Mouse (Mus musculus) ovary, adult 18-20 months (tissue): ENCODE results near the gene 1700025C18Rik.
A peak's percentile ranks its signal among the peaks of the same experiment; 100 is the strongest.

ENCODE experiments used
- DNase-seq: peaks from one replicate; pipeline ENCODE4 v3.0.0; 2022; ENCODE audit warnings: low spot score, mixed read lengths

1700025C18Rik gene

DNA sequence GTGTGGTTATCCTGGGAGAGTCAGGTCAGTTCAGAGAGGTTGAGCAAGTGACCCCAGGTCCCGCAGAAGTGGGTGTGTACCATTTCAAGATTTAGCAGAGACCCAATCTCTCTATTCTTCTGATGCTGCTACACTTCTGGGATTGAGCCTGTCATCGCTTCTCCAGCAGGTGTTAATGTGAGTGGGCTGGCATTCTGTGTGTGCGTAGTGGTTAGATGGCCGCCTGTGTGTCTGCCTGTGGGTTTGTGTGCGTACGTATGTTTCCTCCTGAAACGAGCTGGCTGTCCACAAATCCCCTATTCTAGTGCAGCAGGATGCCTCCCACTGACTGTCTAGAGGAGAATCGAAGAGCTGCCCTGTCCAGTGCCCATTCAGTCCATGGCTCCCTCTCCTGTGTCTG is 12.5 kb downstream of the 1700025C18Rik start:
- no peak for DNase-seq

DNA sequence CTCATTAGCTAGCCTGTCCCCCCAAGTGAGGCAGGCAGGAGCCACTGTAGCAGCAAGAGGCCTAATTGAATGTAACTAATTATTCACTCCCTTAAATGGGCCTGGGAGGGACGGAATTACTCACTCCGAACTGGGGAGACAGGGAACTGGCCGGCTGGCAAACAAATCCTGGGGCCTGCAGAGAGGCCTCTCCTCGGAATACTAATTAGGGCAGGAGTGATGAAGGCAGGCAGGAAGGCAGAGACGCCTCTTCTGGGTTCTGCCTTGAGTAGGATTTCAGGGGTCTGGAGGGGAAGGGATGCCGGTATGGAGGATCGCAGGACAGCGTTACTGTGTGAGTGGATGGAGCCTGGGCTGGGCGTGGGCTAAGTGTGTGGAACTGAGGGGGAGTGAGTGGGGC is 13.5 kb downstream of the 1700025C18Rik start:
- no peak for DNase-seq

DNA sequence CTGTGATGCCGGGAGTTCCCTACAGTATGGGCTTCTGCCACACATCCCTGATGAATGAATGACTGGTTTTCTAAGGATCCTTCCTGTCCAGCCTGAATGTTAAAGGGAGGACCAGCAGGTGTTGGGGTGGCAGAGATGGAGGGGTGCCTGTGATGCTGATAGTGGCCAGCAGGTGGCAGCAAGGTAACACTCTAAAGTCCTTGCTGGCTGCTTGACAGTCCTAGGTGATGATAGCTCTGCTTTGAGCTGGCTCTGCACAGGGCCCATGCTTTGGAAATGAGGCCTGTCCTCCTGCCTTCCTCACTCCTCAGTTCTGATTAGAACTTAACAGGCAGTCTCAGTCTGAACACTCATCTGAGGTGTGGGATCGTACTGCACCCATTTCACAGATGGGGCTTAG is 15.6 kb downstream of the 1700025C18Rik start:
- peak; percentile 20 for DNase-seq

DNA sequence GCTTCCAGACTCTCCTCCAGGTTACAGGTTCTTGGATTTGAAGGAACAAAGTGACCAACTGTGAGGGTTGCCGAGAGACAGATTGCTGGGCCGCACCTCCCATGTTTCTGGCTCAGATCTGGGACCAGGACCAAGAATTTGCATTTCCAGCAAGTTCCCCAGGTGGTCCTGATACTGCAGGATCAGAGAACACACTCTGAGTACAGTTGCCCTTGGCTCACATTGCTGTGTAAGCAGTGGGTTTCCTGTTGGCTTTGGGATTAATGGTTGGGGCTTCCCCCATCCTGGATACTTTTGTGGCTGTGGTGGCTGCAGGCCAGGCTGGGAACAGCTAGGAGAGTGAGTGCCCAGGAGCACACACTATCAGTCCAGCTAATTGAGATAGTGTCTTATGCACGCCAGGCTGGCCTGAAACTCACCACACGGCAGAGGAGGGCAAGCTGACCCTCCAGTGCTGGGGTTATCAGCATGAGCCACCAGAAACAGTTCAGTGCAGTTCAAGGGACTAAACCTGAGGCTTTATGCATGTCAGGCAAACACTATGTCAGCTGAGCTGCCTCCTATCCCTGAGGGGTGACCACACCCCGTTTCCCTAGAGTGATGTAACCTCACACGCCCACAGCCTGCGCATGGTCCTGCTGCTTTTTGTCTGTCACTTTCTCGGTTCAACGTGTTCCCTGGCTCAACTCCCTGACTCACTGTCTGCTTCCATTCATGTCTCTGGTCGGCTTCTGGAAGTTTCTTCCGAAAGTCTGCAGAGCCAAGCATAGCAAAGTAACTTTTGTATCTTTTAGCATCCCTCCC is 16.3 kb downstream of the 1700025C18Rik start:
- no peak for DNase-seq

DNA sequence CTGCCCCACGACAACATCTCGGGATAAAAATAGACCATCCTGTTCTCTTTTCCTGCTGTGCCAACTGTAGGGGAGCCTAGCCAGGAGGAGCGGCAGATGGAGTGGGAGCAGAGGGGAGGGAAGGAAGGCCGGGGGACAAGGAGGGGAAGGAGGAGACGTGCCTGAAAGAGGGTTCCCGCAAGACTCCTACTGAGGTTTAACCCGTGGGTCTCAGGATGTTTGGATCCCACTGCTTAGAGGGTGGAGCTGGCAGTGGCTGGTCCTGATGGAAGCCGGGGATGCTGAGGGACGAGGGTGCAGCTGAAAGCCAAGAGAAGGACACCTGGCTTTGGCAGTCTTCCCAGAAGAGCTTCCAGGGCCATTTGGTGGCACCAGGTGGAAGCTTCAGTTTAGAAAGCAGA is 17.2 kb downstream of the 1700025C18Rik start:
- no peak for DNase-seq

DNA sequence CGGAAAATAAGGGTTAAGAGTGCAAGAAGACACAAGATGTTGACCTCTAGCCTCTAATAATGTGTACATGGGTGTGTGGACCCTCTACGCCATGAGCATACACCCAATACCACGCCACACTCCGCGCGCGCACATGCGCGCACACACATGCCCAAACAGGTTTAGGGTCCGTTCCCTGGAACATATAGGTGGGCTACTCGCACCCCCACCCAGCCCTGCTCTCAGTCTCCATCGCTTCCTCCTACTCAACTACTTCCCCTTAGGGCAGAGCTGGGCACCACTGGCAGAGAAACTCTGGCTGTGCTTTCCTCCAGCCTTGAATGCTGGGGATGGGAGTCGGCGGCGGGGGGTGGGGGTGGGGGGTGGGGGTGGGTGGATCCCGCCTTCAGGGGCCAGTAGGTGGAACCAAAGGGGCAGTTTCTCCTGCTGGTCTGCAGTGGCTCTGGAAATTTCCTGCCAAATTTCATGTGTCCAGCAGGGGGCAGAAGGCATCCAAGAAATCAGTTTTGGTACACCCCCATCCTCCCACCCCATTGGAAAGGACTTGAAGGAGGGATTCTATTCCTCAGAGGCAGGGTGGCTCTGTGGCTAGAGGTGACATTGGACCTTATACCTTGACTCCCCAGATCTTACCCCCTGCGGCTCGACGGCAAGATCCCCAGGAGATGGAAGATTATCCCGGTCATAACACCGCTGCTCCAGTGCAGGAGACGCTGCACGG is 20.3 kb downstream of the 1700025C18Rik start:
- no peak for DNase-seq

DNA sequence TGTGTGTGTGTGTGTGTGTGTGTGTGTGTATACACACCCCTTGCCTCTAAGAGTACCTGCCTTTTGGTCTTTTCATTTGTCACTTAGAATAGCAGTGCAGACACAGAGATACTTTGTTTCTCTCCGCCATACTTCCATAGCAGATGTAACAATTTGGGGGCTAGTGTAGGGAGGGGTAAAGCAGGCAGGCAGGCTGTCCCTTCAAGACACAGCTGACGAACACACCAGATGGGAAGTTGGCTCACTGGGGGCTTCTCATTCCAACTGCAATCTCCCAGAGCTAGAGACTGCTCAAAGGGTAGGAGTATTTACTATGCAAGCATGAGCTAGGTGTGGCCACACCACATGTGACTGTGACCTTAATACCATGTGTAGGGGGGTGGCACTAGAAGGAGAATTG is 21.7 kb downstream of the 1700025C18Rik start:
- DNase-seq, result no peak

DNA sequence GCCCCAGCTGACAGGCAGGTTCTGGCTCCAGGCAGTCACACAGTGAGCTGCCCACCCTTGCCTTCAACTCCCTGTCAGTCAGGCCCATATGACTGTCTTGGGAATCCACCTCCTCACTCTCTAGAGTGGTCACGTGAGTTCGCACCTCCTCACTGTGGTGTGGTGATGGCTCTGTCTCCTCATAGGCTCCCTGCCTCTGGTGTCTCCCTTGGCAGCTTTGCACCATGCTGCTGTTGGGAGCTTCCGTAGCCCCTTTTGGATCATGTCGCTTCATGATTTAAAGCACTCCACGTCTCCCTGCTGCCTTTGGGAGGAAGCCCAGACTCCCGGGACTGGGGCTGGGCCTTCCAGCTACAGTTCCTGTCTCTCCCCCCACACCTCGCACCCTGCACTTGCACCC is 26.1 kb downstream of the 1700025C18Rik start:
- no peak for DNase-seq

DNA sequence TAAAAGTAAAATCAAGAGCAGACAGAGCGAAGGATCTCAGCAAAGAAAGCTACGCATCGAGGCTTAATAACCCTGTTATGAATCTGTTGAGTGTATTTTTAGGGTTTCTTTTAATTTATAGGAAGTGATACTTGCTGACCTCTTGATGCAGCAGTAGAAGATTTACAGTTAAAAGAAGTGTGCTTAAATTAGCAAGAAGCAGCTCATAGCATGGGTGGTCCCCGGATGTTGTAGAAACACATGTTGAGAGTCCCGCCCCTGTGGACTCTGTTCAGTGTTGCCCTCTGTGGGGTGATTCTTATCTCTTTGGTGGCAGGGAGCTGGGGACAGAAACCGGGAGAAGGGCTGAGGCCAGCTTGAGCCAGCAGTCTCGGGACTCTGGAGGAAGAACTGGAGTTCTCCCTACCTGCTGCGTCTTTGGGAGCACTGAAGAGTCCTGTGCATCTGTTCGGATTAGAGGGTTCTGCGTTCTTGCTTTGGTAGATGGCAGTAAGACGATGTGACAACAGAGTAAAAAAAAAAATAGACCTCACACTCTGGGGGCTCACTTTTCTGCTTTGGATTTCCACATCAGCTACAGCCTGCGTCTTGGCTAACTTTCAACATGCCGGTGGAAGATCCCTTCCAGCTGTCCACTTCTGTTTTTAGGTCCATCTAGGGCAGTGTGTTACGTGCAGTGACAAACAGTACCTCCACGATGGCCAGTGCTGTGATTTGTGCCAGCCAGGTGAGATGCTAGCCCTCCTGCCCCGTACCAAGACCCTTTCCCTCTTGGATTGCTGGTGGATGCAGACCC is 28.7 kb downstream of the 1700025C18Rik start:
- no peak for DNase-seq

DNA sequence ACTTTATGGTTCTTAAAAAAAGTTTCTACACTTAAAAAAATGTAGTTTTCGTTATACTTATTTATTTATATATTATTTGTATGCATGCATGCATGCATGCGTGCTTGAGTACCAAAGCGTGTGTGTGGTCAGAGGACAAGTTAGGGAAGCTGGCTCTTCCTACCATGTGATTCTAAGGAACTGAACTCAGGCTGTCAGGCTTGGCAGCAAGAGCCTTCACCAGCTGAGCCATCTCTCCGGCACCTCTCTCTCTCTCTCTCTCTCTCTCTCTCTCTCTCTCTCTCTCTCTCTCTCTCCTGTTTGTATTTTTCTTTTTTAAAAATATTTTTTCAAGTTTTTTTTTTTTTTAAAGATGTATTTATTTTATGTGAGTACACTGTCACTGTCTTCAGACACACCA is 30.6 kb downstream of the 1700025C18Rik start:
- DNase-seq, result no peak

DNA sequence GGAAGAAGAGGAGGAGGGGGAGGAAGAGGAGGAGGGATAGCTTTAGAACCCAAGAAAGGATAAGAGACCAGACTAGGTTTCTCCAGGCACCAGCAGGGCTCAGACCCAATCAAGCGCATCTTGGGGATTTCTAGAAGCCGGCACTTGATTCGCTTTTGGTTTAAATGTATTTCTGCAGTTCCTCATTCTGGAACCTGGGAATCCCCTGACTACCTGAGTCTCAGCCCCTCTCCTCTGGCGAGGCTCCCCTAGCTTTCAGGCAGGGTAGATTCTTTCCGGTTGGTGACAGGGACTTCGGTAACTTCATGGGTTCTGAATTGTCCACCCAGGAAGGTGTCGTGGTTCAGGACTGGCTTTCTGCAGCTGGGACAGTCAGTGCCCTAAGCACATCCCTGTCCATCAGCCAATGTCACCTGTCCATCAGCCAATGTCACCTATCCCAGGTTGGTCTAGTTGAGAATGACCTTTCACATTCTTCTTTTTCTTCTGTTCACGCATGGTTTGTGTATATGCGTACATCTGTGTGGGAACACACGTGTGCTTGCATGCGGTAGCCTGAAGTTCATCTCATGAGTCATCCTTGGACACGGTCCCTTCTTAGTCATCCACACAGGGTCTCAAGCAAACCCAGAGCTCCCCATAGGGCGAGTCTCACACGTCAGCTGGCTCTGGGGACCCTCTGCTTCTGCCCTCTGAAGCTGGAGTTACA is 34.0 kb downstream of the 1700025C18Rik start:
- no peak for DNase-seq

DNA sequence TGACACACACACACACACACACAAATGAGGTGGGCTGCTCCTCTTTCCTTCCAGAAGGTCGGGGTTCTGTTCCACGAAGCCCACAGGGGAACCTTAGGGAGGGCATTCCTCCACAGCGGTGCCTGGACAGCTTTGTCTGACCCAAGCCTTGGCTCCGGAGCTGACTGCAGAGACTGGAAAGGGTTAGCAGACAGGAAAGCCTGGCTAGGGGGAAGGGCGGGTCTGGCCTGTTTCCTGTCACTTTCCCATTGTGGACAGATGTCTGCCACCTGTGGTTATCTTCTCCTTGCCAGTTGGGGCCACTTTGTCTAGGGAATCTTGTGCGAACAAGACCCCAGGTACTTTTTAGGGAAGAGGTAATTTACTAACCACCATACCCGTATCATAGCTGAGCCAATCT is 34.6 kb downstream of the 1700025C18Rik start:
- DNase-seq, result no peak

DNA sequence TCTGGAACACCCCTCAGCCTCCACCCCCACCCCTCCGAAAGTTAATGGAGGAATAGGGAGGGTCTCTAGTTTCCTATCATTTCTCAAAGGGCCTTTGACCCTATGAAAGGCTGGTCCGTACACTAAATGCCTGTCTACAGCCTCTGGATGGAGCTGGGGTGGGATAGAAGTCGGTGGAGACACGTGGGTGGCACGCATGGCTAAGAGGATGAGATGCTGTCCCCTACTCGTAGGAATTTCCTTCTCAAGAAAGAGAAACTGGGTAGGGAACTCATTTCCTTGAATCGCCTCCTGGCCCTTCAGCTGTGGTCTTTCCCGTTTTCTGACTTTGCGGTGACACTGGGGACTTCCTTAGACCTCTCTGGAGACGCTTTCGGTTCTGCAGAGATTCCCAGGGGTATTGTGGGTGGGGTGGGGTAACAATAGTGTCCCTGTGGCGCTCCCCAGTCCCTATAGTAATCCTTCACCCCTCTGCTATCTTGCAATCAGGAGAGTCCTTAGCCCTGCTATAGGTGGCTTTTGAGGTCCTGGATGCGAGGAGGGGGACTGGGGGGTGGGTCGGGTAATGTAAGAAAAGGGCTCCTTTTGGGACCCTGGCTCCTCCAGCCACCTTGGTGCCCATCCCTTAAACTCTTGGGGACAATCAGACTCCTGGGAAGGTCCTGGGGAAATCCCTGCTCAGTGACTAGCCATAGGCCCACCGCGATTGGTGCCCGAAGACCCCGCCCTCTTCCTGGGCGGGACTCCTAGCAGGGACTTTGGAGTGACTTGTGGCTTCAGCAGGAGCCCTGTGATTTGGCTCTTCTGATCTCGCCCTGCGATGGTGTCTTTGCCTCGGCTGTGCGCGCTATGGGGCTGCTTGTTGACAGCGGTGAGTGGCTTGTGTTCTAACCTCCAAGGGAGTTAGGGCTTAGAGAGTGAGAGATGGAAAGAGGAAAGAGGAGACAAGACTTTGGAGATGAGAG is 35.4 kb downstream of the 1700025C18Rik start, which contains the start of gene Cd40:
TSS of gene Cd40 (plus strand) at position 740 of the 965 bp plus-strand sequence.
- peak; percentile 19 for DNase-seq

DNA sequence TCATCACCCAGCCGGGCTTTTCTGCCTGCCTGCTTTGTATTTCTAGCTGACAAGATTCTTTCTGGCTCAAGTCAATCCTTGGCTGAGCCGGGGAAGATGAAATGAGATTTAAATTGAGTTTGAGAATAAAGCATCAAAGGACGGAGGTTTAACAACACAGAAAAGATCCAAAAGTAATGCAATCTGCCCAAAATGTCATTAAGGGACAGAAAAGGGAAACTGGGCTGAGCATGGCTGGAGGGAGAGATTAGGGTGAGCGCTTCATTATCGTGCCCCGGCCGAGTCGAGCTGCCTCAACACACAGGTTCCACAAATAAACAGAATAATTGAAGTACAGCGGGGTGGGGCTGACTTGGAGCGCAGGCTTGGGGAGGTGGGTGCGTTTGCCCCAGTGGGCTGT is 39.0 kb downstream of the 1700025C18Rik start:
- DNase-seq, result no peak

DNA sequence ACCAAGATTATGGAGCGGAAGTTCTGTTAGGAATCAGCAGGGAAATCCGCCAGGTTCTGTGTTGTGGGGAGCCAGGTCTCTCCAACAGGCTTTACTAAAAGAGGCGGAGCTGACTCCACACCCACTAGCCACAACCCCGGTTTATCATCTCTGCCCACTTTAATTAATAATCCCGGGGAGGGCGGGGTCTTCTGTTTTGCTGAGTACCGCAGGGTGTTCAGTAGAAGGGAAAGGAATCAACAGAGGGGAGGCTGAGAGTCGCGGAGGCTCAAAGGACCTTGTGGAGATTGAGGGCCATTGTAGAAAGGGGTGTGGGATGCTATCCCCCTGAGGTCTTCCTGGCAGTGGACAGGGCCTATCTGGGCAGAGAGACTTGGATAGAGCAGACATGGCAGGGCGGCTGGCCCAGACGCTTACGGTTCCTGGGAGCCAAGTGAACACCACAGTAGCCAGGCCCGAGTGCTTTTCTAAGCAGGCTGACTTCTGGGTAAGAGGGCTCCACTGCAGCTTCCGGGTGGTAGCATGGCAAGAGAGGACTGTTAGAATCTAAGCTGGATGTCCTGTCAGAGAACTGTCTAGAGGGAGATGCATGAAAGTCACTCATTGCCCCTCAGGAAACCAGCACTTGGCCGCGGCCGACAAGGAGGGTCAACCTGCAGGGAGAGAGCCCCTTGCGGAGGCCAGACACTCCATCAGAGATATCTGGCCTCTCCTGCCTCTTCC is 39.6 kb downstream of the 1700025C18Rik start:
- DNase-seq, result no peak

DNA sequence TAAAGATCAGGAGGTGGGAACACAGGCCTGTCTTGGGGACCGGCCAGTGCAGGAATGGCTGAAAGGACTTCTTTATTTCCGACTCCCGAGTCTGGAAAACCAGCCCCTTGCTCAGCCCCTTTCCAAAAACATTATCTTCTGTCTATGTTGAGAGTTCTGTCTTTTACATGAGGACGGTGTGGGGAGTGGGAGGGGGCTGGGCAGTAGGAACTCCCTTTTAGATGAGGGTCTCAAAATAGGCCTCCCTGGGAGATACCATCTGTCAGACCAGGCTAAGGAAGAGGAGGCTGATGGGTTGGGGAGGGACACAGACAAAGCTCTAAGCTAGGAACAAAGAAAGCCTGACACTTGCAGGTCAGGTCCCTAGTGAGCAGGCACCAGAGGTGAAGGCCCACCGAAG is 41.5 kb downstream of the 1700025C18Rik start:
- no peak for DNase-seq

DNA sequence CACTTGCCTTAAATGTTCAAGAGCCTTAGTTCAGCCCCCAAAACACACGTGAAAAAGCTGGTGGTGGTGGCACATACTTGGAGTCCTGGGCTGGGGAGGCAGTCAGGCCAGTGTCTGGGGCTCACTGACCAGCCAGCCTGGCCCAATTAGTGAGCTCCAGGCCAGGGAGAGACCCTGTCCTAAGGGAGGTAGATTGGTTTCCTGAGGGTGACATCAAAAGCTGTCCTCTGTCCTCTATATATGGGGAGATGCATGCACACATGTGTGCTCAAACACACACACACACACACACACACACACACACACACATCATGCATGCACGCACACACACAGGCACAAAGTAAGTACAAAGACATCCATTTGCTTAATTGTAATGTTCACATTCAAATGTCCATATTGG is 46.8 kb downstream of the 1700025C18Rik start:
- no peak for DNase-seq

DNA sequence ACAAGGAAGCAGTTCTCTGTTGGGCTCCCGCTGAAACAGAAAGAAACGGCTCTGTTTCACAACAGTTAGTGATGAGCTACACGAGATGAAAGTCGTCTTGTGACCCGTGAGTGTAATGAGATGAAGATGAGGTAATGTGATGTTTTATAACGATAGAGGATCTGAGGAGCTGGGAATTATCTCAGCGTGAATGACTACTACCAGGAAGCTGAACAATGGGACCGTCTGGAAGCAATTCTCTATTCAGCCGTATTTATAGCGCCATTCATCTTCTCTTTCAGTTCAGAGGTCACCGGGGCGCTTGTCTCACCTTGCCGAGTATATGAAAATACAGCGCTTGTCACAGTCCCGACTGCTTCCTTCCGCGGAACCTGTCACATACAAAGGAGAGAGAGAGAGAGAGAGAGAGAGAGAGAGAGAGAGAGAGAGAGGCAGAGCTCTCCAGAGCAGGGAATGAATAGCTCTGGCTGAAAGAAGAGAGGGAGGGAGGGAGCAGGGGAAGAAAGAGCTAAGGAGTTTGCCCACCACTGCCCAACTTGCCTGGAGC is 47.4 kb downstream of the 1700025C18Rik start:
- no peak for DNase-seq

DNA sequence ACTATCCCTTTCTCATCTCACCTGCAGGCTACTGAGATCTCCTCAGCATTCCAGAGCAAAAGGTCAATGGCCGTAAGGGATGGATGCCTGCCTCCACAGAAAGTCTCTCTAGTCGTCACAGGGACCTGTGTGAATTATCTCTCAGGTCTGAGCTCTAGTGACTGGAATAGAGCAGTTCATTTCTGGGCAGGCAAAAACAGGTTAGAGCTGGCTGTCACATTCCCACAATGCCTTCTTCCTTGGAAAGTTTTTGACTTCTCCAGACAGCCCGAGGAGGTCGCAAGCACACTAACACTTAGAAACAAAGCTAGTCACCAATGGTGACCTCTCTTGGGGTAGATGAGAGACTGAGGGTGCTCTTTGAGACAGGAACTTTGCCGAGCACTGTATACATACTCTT is 48.4 kb downstream of the 1700025C18Rik start:
- DNase-seq, result no peak

DNA sequence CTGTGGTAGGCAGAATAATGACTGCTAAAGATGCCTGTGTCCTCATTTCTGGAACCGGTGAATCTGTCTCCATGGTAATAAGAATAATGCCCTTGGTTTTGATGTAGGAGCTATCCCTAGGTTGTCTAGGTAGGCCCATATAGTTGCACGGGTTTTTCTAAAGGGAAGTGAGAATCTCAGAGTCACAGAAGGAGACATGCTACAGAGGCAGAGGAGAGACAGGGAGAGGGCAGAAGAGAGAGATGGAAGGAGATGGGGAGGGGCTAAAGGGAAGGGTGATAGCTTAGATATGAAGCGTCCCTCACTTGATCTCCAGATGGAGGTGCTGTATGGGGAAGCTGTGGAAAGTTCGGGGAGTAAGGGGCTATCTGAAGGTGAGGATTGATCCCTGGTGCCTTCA is 53.1 kb downstream of the 1700025C18Rik start:
- DNase-seq, result no peak
